Mouse (Mus musculus): Measurements from ENCODE around the gene Fbll1. TPM values are rescaled to one million over a fixed set of nuclear protein-coding genes. Genes with fewer than 3 reads are reported as not detected.

Fbll1 gene
- polyA plus RNA-seq, 1 experiment from 2014 or later, result 0.62 TPM

GRCm38 (mm10) chr11:35776452-35776851 is 22.2 kb downstream of the Fbll1 start:
- Histone ChIP-seq H3K9me3 (ENCODE audit: control insufficient read depth, low read length) (no peaks in the 10 kb centered on the region), H3K4me1 (replicated peaks; ENCODE audit: control insufficient read depth, insufficient read depth) (no peaks in the 10 kb centered on the region), H3K4me3 (ENCODE audit: low read depth, low read length) (no peak overlapping the region), H3K27me3 (ENCODE audit: control insufficient read depth, insufficient read depth, low read length) (no peaks in the 10 kb centered on the region), H3K4me2 (replicated peaks; ENCODE audit: low read depth) (no peak overlapping the region), H3K27ac (replicated peaks) (no peak overlapping the region), H3K36me3 (ENCODE audit: control insufficient read depth, insufficient read depth, low read length) (peaks cover 8% of the 10 kb centered on the region), H3K9ac (ENCODE audit: low read length) (no peak overlapping the region)
- no peak for TF ChIP-seq EP300 (optimal IDR thresholded peaks at IDR 0.05)
- no peak for TF ChIP-seq CTCF (IDR thresholded peaks at IDR 0.05; ENCODE audit: low read depth)
- 83% methylated on average over 3 of the region's 3 CpGs for WGBS
- no peak for DNase-seq (ENCODE audit: low spot score)
- ATAC-seq (ENCODE audit: low FRiP score, low TSS enrichment), result peak; percentile 12; the same call in 1 of the 2 replicates

- H3K9me3 ChIP-seq (ENCODE audit: control insufficient read depth, low read length), result no peaks in the 10 kb centered on the region
- no peaks in the 10 kb centered on the region for H3K4me1 ChIP-seq (replicated peaks; ENCODE audit: control insufficient read depth, insufficient read depth)
- 92% methylated on average over 3 of the region's 3 CpGs for WGBS
- no peak for TF ChIP-seq CTCF (IDR thresholded peaks at IDR 0.05; ENCODE audit: low read depth)
- TF ChIP-seq EP300 (optimal IDR thresholded peaks at IDR 0.05), result no peak
- DNase-seq (ENCODE audit: low spot score), result no peak
- no peak overlapping the region for H3K9ac ChIP-seq (ENCODE audit: low read length)
- no peaks in the 10 kb centered on the region for H3K27me3 ChIP-seq (ENCODE audit: control insufficient read depth, insufficient read depth, low read length)
- H3K4me2 ChIP-seq (replicated peaks; ENCODE audit: low read depth), result no peak overlapping the region
- H3K4me3 ChIP-seq (ENCODE audit: low read depth, low read length), result no peak overlapping the region
- H3K27ac ChIP-seq (replicated peaks), result no peak overlapping the region
- peaks cover 8% of the 10 kb centered on the region for H3K36me3 ChIP-seq (ENCODE audit: control insufficient read depth, insufficient read depth, low read length)
- ATAC-seq (ENCODE audit: low FRiP score, low TSS enrichment), result no peak
These were observed 23.1 kb downstream of the Fbll1 start for GRCm38 (mm10) chr11:35775606-35776005.

DNA sequence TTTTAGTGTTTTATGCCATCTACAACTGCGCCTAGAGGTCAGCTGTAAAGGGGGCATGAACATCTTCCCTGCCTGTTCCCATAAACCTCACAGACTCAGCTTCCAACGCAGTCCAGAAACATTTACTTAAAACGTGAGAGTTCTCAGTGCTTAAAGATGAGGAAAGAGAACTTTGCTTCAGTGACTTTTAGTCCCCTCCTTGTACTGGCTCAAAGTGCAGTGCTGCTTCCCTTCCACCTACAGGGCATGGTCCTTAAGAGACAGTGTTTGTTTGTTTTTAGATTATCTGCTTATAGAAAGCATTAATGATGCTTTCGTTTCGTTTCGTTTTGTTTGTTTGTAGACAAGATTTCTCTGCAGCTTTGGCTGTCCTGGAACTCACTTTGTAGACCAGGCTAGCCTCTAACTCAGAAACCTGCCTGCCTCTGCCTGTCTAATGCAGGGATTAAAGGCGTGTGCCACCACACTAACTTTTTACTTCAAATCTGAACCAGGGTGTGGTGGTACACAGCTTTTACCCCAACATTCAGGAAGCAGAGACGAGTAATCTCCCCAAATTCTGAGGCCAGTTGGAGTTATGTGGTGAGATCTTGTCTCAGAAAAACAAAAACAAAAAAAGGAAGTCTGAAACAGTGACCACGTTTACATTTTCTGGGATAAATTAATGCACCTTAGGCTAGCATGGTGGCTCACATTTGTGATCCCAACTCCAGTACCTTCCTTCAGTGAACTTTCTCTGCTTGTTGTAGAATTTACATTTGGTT is 27.8 kb downstream of the Fbll1 start:
- Histone ChIP-seq H3K27ac (replicated peaks) (no peak overlapping the region), H3K4me1 (replicated peaks; ENCODE audit: control insufficient read depth, insufficient read depth) (no peaks in the 10 kb centered on the region), H3K4me2 (replicated peaks; ENCODE audit: low read depth) (peak overlapping the region; percentile 62), H3K36me3 (ENCODE audit: control insufficient read depth, insufficient read depth, low read length) (no peaks in the 10 kb centered on the region), H3K27me3 (ENCODE audit: control insufficient read depth, insufficient read depth, low read length) (no peaks in the 10 kb centered on the region), H3K4me3 (ENCODE audit: low read depth, low read length) (peak overlapping the region; percentile 89), H3K9ac (ENCODE audit: low read length) (no peak overlapping the region), H3K9me3 (ENCODE audit: control insufficient read depth, low read length) (no peaks in the 10 kb centered on the region)
- ATAC-seq (ENCODE audit: low FRiP score, low TSS enrichment) (no peak), DNase-seq (ENCODE audit: low spot score) (no peak)
- WGBS, result 48% methylated on average over 9 of the region's 9 CpGs
- TF ChIP-seq CTCF (IDR thresholded peaks at IDR 0.05; ENCODE audit: low read depth), result no peak
- no peak for TF ChIP-seq EP300 (optimal IDR thresholded peaks at IDR 0.05)

GRCm38 (mm10) chr11:35769746-35770437 is 28.8 kb downstream of the Fbll1 start:
- H3K9ac ChIP-seq (ENCODE audit: low read length), result peak overlapping the region; percentile 92
- no peaks in the 10 kb centered on the region for H3K9me3 ChIP-seq (ENCODE audit: control insufficient read depth, low read length)
- DNase-seq (ENCODE audit: low spot score) (peak; percentile 86), ATAC-seq (ENCODE audit: low FRiP score, low TSS enrichment) (peak; percentile 94)
- no peaks in the 10 kb centered on the region for H3K27me3 ChIP-seq (ENCODE audit: control insufficient read depth, insufficient read depth, low read length)
- H3K36me3 ChIP-seq (ENCODE audit: control insufficient read depth, insufficient read depth, low read length), result no peaks in the 10 kb centered on the region
- TF ChIP-seq CTCF (IDR thresholded peaks at IDR 0.05; ENCODE audit: low read depth), result no peak
- no peak for TF ChIP-seq EP300 (optimal IDR thresholded peaks at IDR 0.05)
- WGBS, result 0% methylated on average over 39 of the region's 41 CpGs
- H3K4me3 ChIP-seq (ENCODE audit: low read depth, low read length), result peak overlapping the region; percentile 89
- peak overlapping the region; percentile 62 for H3K4me2 ChIP-seq (replicated peaks; ENCODE audit: low read depth)
- H3K27ac ChIP-seq (replicated peaks), result peak overlapping the region; percentile 93
- H3K4me1 ChIP-seq (replicated peaks; ENCODE audit: control insufficient read depth, insufficient read depth), result no peaks in the 10 kb centered on the region

DNA sequence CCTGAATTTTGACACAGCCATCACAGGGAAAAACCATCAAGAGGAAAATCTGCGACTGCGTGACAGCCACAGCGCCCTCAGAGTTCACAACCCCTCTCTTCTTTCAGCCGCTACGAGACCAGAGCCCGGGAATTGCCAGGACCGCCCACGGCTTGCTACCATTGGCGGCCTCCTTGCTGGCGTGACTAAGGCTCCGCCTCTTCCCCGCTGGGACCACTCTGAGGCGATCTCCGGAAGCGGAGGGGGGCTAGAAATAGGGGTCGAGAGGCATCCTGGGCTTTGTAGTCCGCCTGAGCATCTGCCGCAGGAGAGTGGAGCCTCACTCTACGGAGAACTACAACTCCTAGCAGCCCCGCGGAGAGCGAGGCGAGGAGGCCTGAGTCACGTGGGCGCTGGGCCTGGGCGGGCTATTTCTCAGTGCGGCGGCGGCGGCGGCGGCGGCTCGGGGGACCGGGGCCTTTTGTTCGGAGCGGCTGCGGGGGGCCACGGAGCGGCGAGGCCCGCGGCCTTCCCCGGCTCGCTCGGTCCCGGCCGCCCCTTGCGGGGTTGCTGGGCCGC is 29.4 kb downstream of the Fbll1 start, which contains the start of gene Pank3:
Gene Pank3, plus strand, starts transcription at position 297 of the 558 bp plus-strand sequence.
- no peaks in the 10 kb centered on the region for H3K4me1 ChIP-seq (replicated peaks; ENCODE audit: control insufficient read depth, insufficient read depth)
- H3K4me2 ChIP-seq (replicated peaks; ENCODE audit: low read depth), result peak within 1 kb of the TSS; percentile 62
- H3K9ac ChIP-seq (ENCODE audit: low read length), result peak within 1 kb of the TSS; percentile 92
- ATAC-seq (ENCODE audit: low FRiP score, low TSS enrichment), result peak; percentile 100
- H3K27ac ChIP-seq (replicated peaks), result peak within 1 kb of the TSS; percentile 93
- no peaks in the 10 kb centered on the region for H3K9me3 ChIP-seq (ENCODE audit: control insufficient read depth, low read length)
- no peaks in the 10 kb centered on the region for H3K36me3 ChIP-seq (ENCODE audit: control insufficient read depth, insufficient read depth, low read length)
- H3K27me3 ChIP-seq (ENCODE audit: control insufficient read depth, insufficient read depth, low read length), result no peaks in the 10 kb centered on the region
- peak within 1 kb of the TSS; percentile 89 for H3K4me3 ChIP-seq (ENCODE audit: low read depth, low read length)
- 1% methylated on average over 38 of the region's 50 CpGs for WGBS
- peak; percentile 97 for DNase-seq (ENCODE audit: low spot score)
- TF ChIP-seq EP300 (optimal IDR thresholded peaks at IDR 0.05) (no peak), CTCF (IDR thresholded peaks at IDR 0.05; ENCODE audit: low read depth) (peak; percentile 31; the same call in 1 of the 2 replicates)

Data from stomach, postnatal 0 days (tissue).